8 mouse cellular contexts compared by ENCODE assay signal in genomic region chr8:13668367-13668766, GRCm38 (mm10). TPM values are rescaled to one million over a fixed set of nuclear protein-coding genes. Genes with fewer than 3 reads are reported as not detected.
DNase-seq lines count a peak whose midpoint lies in the region; ATAC-seq and TF ChIP-seq lines count a peak whose summit lies in the region.

No protein-coding gene starts in this region.

- peaks cover 88% of the 10 kb centered on the region for H3K4me1 ChIP-seq in heart, embryonic 15.5 days (replicated peaks)
- H3K4me1 ChIP-seq in olfactory bulb, adult 2 months (ENCODE audit: control insufficient read depth, insufficient read depth, low read length), result peaks cover 76% of the 10 kb centered on the region

- peak; percentile 67 for ATAC-seq in heart, embryonic 15.5 days (replicated peaks; ENCODE audit: insufficient number of reproducible peaks, insufficient read depth, low FRiP score, low read depth)

- no peak for TF ChIP-seq POLR2A in olfactory bulb, adult 2 months (IDR thresholded peaks at IDR 0.05; ENCODE audit: insufficient read depth, low read depth, low read length)

- DNase-seq in layer of hippocampus, adult 2 months (ENCODE audit: low spot score in 2 of 2), result no peak
- DNase-seq in layer of hippocampus, adult 9-10 months (ENCODE audit: low spot score), result no peak
- peak; percentile 83 for DNase-seq in kidney, postnatal 14 days
- no peak for DNase-seq in cerebellum, adult 8-10 months
- DNase-seq in spleen, postnatal 4 days (ENCODE audit: low spot score in 2 of 2), result no peak
- DNase-seq in thymus, postnatal 14 days, result no peak

- H3K9ac ChIP-seq in heart, embryonic 15.5 days, result no peak overlapping the region

- TF ChIP-seq CTCF in layer of hippocampus, adult 2 months (conservative IDR thresholded peaks at IDR 0.05), result no peak
- TF ChIP-seq CTCF in olfactory bulb, adult 2 months (IDR thresholded peaks at IDR 0.05; ENCODE audit: insufficient read depth, low read depth, low read length), result no peak

- H3K4me3 ChIP-seq in layer of hippocampus, adult 2 months, result no peak overlapping the region
- no peak overlapping the region for H3K4me3 ChIP-seq in heart, embryonic 15.5 days
- H3K4me3 ChIP-seq in olfactory bulb, adult 2 months (ENCODE audit: insufficient read depth, low read depth, low read length), result no peak overlapping the region

- H3K9me3 ChIP-seq in heart, embryonic 15.5 days (replicated peaks), result no peaks in the 10 kb centered on the region

- peak overlapping the region; percentile 29 for H3K4me2 ChIP-seq in heart, embryonic 15.5 days

- no peaks in the 10 kb centered on the region for H3K36me3 ChIP-seq in heart, embryonic 15.5 days

- WGBS in heart, embryonic 15.5 days, result 10% methylated on average over 10 of the region's 10 CpGs
- 54% methylated on average over 10 of the region's 10 CpGs for WGBS in olfactory bulb, adult 2 months

- no peaks in the 10 kb centered on the region for H3K27me3 ChIP-seq in heart, embryonic 15.5 days

- H3K27ac ChIP-seq in layer of hippocampus, adult 2 months, result peak overlapping the region; percentile 36; the same call in 1 of the 2 replicates
- peak overlapping the region; percentile 82 for H3K27ac ChIP-seq in heart, embryonic 15.5 days
- H3K27ac ChIP-seq in olfactory bulb, adult 2 months (ENCODE audit: insufficient read depth, low read depth, low read length), result peak overlapping the region; percentile 4; the same call in 1 of the 2 replicates

RNA-seq across cellular contexts. Expression of gene Rasa3, which starts 9.0 kb away (rescaled TPM):
- total RNA-seq in layer of hippocampus, adult 2 months (2021), result 10 to 100 TPM; 62.8 to 63.4 TPM
- polyA plus RNA-seq in heart, embryonic 15.5 days (2015; fragmentation: Nextera tagmentation; extraction: Ambion mirVana), result 19.0 and 28.5 TPM in 2 replicates
- not detected in 2 replicates for polyA plus RNA-seq in olfactory bulb, adult 2 months (2012; ENCODE audit: insufficient read depth, insufficient read length, low replicate concordance, missing spikeins)

RNA-seq across cellular contexts. Expression of gene Cfap97d2, which starts 37.3 kb away (rescaled TPM):
- 1 to 10 TPM; 3.1 to 3.2 TPM for total RNA-seq in layer of hippocampus, adult 2 months (2021)
- polyA plus RNA-seq in heart, embryonic 15.5 days (2015; fragmentation: Nextera tagmentation; extraction: Ambion mirVana), result not detected in 2 replicates
- not detected in 2 replicates for polyA plus RNA-seq in olfactory bulb, adult 2 months (2012; ENCODE audit: insufficient read depth, insufficient read length, low replicate concordance, missing spikeins)

Comparison
In these comparisons a context has a peak if more than half of its experiments do, and no peak if none do; other contexts are left out.
1. H3K27ac ChIP-seq: peak in every context shown above with its lines; median percentile 82 in heart, embryonic 15.5 days; 36 in layer of hippocampus, adult 2 months; 4 in olfactory bulb, adult 2 months.